Comparison of ENCODE assay signal across 18 mouse cellular contexts in the genomic region with DNA sequence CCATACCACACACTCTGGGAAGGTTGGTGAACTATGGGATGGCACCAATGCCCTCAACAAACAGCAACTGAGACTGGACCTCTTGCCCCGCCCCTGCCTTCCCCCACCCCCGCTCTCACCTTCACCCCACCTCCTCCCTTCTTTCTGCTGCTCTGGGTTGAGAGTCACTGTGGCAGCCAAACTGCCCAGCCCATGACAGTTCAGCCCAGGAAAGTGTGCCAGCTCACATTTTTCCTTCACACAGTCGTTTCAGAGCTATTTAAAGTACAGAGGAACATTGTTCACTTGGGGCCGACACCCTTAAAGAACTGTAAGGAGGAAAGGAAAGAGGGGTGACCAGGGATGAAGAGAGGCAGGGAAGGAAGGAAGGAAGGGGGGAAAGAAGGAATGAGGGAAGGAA. TPM values are rescaled to one million over a fixed set of nuclear protein-coding genes. Genes with fewer than 3 reads are reported as not detected.
"Had no signal": no experiment of that assay in that cellular context is flagged by ENCODE, and none has a peak within 500 bp of the region (broad histone marks: within the 10 kb centered on the region; RNA-seq: fewer than 3 reads in every experiment).

No protein-coding gene starts in this region.

- H3K27ac ChIP-seq: left cerebral cortex, adult 2 months; liver, embryonic 13.5 days; macrophage; midbrain, embryonic 15.5 days; neural tube, embryonic 12.5 days had no signal

- H3K36me3 ChIP-seq: liver, embryonic 13.5 days; midbrain, embryonic 15.5 days; neural tube, embryonic 12.5 days had no signal

- H3K27me3 ChIP-seq: neural tube, embryonic 12.5 days had no signal

- ATAC-seq: liver, postnatal 0 days; midbrain, embryonic 15.5 days had no signal

- H3K4me3 ChIP-seq: left cerebral cortex, adult 2 months; liver, embryonic 13.5 days; megakaryocyte, embryonic 14.5 days; midbrain, embryonic 15.5 days; neural tube, embryonic 12.5 days had no signal

- H3K4me2 ChIP-seq: liver, embryonic 13.5 days; midbrain, embryonic 11.5 days; midbrain, embryonic 15.5 days; neural tube, embryonic 12.5 days had no signal

- DNase-seq: kidney, adult 18-20 months; kidney, postnatal 14 days; liver; liver, embryonic 13.5 days; liver, postnatal 0 days; retina, postnatal 1 day; right cerebral cortex, postnatal 4 days; spleen, adult 18-20 months; thymus, adult 2 months; thymus, postnatal 25 days had no signal

- H3K9ac ChIP-seq: liver, embryonic 13.5 days; liver, postnatal 0 days; midbrain, embryonic 15.5 days; neural tube, embryonic 12.5 days had no signal

- H3K9me3 ChIP-seq: liver, embryonic 13.5 days; megakaryocyte, embryonic 14.5 days; midbrain, embryonic 15.5 days; neural tube, embryonic 12.5 days had no signal

RNA-seq across cellular contexts. Expression of gene Cox4i2, which starts 4.4 kb away (rescaled TPM):
- total RNA-seq: monocyte, adult 5-6 weeks; neutrophil, adult 5-6 weeks had no signal
- polyA plus RNA-seq: macrophage had no signal
